Mouse (Mus musculus) kidney, adult 2 months (tissue): ENCODE measurements around the gene Morc3. TPM values are rescaled to one million over a fixed set of nuclear protein-coding genes. Genes with fewer than 3 reads are reported as not detected.

Source experiments
- DNase-seq: peaks from one replicate; pipeline ENCODE4 v3.0.0; 2021
- H3K27ac ChIP-seq: fragments of 200-500 bp; 2 replicates; pipeline ENCODE4 v1.5.1; 2012; ENCODE audit warnings: low read depth, low read length, control low read depth, inconsistent platforms; ENCODE audit not compliant: insufficient read depth
- H3K27me3 ChIP-seq: fragments of 200-500 bp; replicated peaks from 2 replicates; pipeline ENCODE4 v1.6.1; 2012; ENCODE audit warnings: mild to moderate bottlenecking, moderate library complexity, low read length, inconsistent platforms; ENCODE audit not compliant: control insufficient read depth, insufficient read depth
- H3K36me3 ChIP-seq: fragments of 200-500 bp; 2 replicates; pipeline ENCODE4 v1.6.1; 2012; ENCODE audit warnings: mild to moderate bottlenecking, moderate library complexity, low read length, inconsistent platforms; ENCODE audit not compliant: control insufficient read depth, insufficient read depth
- H3K4me1 ChIP-seq: fragments of 200-500 bp; 2 replicates; pipeline ENCODE4 v1.6.1; 2011; ENCODE audit warnings: low read length; ENCODE audit not compliant: control insufficient read depth, insufficient read depth
- H3K4me3 ChIP-seq: fragments of 200-500 bp; 2 replicates; pipeline ENCODE4 v1.5.1; 2011; ENCODE audit warnings: mild to moderate bottlenecking, low read depth, low read length, control low read depth; ENCODE audit not compliant: insufficient read depth
- CTCF ChIP-seq: fragments of 200-500 bp; conservative IDR thresholded peaks from 2 replicates; pipeline ENCODE4 v1.5.1; 2011; ENCODE audit warnings: low read depth, mild to moderate bottlenecking, control low read depth, low read length, moderate library complexity, mixed read lengths; ENCODE audit not compliant: insufficient read depth, insufficient read length
- POLR2A ChIP-seq: fragments of 200-500 bp; IDR thresholded peaks from one replicate; pipeline ENCODE4 v1.6.1; 2011; ENCODE audit warnings: low read depth, low read length, control low read depth
- WGBS: fragments of 180-500 bp; shearing (Covaris S2); methylation state at CpG from one replicate; pipeline ENCODE4 v1.1.7; 2018; 5-methylcytosine and 5-hydroxymethylcytosine counted together
- polyA plus RNA-seq: library from polyadenylated mRNA; depleted of rRNA; stranded (reverse); fragments of >200 nt; gene quantifications from 2 replicates; pipeline ENCODE4 v1.2.3, GENCODE M21; 2012

Gene Morc3
- polyA plus RNA-seq, 1 experiment = 6.4 TPM

DNA sequence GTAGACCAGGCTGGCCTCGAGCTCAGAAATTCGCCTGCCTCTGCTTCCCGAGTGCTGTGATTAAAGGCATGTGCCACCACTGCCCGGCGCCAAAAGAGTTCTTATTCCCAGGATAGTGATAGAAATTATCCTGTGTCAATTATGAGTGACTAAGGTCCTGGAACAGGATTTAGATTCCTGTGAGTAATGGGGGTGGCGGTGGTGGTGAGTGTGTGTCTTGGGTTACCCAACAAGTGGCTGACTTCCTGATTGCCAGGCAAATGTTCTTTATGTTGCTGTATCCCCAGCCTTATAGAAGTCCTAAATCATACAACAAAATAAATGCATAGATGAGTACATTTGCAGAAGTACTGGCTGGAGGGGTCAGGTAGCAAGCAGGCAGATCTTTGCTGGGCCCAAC lies 1.6 kb downstream of the Morc3 start:
- 94% methylated on average over 6 of the region's 6 CpGs for WGBS
- TF ChIP-seq POLR2A (no peak), CTCF (no peak)
- no peak for DNase-seq

DNA sequence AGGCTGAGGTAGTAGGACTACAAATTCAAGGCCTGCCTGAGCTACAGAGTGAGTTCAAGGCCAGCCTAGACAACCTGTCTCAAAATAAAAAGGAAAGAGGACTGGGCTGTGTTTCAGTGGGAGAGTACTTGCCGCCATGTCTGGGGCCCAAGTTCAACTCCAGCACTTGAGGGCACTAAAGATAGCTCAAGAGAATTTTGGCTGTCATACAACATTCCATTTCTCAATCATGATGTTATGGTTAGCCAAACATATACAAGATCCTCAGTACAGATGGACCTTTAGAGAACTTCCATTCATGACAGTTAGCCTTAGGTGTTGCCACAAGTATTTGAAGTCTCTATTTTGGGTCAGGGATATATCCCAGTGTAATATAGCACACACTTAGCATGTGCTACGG lies 2.2 kb downstream of the Morc3 start:
- WGBS = 82% methylated on average over 2 of the region's 2 CpGs
- Histone ChIP-seq H3K4me3 (no peak overlapping the region), H3K4me1 (0 out of 2 replicates have a peak, but pooled peaks cover 2% of the 10 kb centered on the region), H3K27ac (no peak overlapping the region), H3K36me3 (no peaks in the 10 kb centered on the region), H3K27me3 (no peaks in the 10 kb centered on the region)
- TF ChIP-seq CTCF (no peak), POLR2A (no peak)
- no peak for DNase-seq

More for the DNA sequence above, 1.6 kb downstream of the Morc3 start:
- H3K4me1 ChIP-seq = 0 out of 2 replicates have a peak, but pooled peaks cover 2% of the 10 kb centered on the region
- H3K27me3 ChIP-seq = no peaks in the 10 kb centered on the region
- no peak overlapping the region for H3K27ac ChIP-seq
- H3K36me3 ChIP-seq = no peaks in the 10 kb centered on the region
- H3K4me3 ChIP-seq = no peak overlapping the region

DNA sequence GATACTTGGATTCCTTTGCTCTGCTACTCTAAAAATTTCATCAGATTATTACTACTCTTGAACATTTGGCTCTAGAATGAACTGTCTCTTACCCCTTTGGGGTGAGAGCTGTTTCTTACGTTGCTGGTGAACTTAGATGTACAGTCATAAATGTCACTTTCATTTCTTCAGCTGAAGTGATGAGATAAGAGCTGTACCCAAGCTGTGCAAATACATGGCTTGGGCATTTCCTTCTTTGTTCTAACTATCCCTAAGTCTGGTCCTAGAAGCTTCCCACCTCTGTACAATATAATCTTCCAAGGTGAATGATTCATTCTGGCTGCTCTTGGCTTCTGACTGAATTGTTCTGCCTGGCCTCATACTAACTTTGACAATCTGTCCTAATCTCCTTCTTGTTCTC lies 7.1 kb downstream of the Morc3 start:
- WGBS = 92% methylated on average over 1 of the region's 1 CpGs
- TF ChIP-seq CTCF = no peak
- TF ChIP-seq POLR2A = no peak
- no peak for DNase-seq
- Histone ChIP-seq H3K27me3 (no peaks in the 10 kb centered on the region), H3K4me3 (no peak overlapping the region), H3K4me1 (0 out of 2 replicates have a peak, but pooled peaks cover under 1% of the 10 kb centered on the region), H3K36me3 (no peaks in the 10 kb centered on the region), H3K27ac (no peak overlapping the region)

DNA sequence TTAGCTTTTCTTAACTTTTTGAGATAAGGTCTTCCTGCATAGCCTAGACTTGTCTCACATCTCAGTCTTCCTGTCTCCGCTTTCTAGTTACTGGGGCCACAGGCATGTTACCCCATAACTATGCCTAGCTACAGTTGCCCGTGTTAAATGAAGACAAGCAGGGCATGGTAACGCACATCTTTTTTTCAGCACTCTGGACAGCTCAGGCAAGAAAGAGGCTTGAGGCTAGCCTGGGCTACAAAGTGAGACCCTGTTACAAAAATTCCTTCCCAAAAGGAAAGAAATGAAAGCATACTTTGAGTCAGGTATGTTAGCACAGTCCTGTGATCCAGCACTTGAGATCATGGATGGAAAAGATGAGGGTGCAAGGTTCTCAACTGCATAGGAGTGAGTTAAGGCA lies 18.6 kb downstream of the Morc3 start:
- Histone ChIP-seq H3K36me3 (peaks cover 10% of the 10 kb centered on the region), H3K4me1 (no peaks in the 10 kb centered on the region), H3K4me3 (no peak overlapping the region), H3K27ac (no peak overlapping the region), H3K27me3 (no peaks in the 10 kb centered on the region)
- DNase-seq = no peak
- TF ChIP-seq CTCF = no peak
- TF ChIP-seq POLR2A = no peak
- 94% methylated on average over 3 of the region's 3 CpGs for WGBS

DNA sequence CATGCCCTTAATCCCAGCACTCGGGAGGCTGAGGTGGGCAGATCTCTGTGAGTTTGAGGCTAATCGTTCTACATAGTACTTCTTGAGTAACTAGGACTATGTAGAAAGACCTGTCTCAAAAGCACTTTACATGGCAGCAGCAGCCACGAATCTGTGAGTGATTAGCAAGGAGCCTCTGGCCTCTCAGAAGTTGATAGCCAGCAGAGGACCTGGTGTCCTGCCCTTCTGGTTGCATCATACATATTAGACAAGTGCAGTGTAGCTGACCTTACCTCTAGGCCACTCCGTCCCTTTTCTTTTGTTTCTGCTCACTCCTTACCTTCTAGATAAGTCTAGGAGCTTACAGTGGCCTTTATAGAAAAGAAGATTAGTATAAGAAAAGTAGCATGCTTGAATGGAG lies 28.0 kb downstream of the Morc3 start:
- TF ChIP-seq POLR2A (no peak), CTCF (no peak)
- H3K4me3 ChIP-seq = no peak overlapping the region
- no peak for DNase-seq

DNA sequence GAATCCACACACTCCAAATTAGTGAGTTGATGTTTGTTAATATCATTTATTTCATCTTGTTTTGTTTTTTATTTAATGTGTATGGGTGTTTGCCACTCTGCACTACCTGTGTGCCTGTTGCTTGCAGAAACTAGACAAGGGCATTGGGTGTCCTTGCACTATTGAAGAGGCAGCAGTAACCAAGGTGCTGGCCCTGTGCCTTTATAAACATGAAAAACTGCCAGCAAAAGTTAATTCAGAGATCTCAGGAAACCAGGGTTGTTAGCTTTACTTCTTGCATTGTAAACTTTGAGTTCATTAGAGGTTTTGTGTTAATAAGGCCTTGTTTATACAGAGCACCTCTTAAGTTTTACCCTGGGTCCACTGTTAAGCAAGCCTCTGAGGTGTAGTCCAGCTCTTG lies 28.8 kb downstream of the Morc3 start:
- peak; percentile 82 for DNase-seq

More for the DNA sequence above, 28.0 kb downstream of the Morc3 start:
- H3K27me3 ChIP-seq = no peaks in the 10 kb centered on the region
- WGBS = 78% methylated on average over 4 of the region's 4 CpGs
- peaks cover 7% of the 10 kb centered on the region for H3K36me3 ChIP-seq
- H3K4me1 ChIP-seq = no peaks in the 10 kb centered on the region
- no peak overlapping the region for H3K27ac ChIP-seq

DNA sequence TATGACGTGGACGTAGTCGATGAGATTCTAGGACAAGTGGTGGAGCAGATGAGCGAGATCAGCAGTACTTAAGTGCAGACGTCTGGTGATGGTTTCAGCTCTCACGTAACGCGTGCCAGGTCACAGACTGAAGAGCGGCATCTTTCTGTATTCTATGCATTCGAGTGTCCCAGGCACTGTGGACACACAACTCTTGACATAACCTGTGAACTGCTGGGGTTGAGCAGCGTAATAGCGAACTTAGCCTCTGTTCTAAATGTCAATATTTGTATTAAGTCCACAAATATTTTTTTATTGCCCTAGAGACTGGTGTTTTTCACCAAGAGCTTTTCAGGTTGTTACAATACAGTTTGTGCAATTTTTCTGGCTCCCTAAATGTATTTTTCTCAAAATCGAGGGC lies 42.9 kb downstream of the Morc3 start:
- DNase-seq = no peak
- Histone ChIP-seq H3K4me1 (no peaks in the 10 kb centered on the region), H3K4me3 (no peak overlapping the region), H3K36me3 (no peaks in the 10 kb centered on the region; the same call in none of the 2 replicates), H3K27me3 (no peaks in the 10 kb centered on the region), H3K27ac (no peak overlapping the region)
- whole genome bisulfite sequencing = 94% methylated on average over 13 of the region's 13 CpGs
- no peak for TF ChIP-seq CTCF
- no peak for TF ChIP-seq POLR2A

More for the DNA sequence above, 28.8 kb downstream of the Morc3 start:
- H3K4me3 ChIP-seq = no peak overlapping the region
- no peaks in the 10 kb centered on the region for H3K27me3 ChIP-seq
- TF ChIP-seq POLR2A (no peak), CTCF (no peak)
- H3K27ac ChIP-seq = no peak overlapping the region; the same call in 1 of the 2 replicates
- no peaks in the 10 kb centered on the region for H3K4me1 ChIP-seq
- H3K36me3 ChIP-seq = peaks cover 7% of the 10 kb centered on the region

DNA sequence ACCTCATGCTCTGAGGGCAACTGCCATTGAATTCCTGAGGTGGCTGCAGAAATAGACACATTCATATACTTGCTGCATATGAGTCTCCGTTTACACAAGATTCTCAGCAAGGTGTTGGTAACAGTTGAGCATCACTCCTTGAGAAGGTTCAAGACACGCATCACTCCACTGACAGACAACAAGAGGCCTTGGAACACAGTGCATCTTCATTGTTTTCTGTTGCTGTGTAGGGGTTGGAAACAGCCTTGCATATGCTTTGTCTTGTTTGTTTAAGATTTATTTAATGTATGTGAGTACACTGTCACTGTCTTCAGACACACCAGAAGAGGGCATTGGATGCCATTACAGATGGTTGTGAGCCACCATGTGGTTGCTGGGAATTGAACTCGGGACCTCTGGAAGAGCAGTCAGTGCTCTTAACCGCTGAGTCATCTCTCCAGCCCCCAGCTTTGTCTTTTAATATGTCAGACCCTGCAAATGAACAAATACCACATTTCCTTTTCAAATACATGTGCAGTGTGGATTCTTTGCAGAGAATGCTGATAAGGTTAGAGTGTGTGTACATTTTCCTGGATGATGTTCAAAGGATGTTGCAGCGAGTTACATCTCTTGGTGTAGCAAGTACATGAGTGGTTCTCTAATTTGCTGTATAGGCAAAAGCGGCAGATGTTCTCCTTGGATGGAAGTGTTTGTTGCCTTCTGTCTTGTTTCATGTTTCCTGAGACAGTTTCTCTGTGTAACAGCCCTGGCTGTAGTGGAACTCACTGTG lies 45.9 kb downstream of the Morc3 start:
- TF ChIP-seq POLR2A (no peak), CTCF (no peak)
- Histone ChIP-seq H3K27ac (no peak overlapping the region), H3K27me3 (no peaks in the 10 kb centered on the region), H3K4me3 (no peak overlapping the region), H3K4me1 (no peaks in the 10 kb centered on the region), H3K36me3 (no peaks in the 10 kb centered on the region; the same call in none of the 2 replicates)
- 92% methylated on average over 6 of the region's 6 CpGs for WGBS
- DNase-seq = no peak
